Mouse (Mus musculus): ENCODE data around the gene Gm20388. TPM values are rescaled to one million over a fixed set of nuclear protein-coding genes. Genes with fewer than 3 reads are reported as not detected.
"Not testable (repeated sequence)": the region's sequence is repeated elsewhere in the genome, so short reads cannot be mapped to it uniquely, and the experiment has no call there.

Gene Gm20388
- polyA plus RNA-seq, 1 experiment from 2014 or later, result 12.4 TPM

DNA sequence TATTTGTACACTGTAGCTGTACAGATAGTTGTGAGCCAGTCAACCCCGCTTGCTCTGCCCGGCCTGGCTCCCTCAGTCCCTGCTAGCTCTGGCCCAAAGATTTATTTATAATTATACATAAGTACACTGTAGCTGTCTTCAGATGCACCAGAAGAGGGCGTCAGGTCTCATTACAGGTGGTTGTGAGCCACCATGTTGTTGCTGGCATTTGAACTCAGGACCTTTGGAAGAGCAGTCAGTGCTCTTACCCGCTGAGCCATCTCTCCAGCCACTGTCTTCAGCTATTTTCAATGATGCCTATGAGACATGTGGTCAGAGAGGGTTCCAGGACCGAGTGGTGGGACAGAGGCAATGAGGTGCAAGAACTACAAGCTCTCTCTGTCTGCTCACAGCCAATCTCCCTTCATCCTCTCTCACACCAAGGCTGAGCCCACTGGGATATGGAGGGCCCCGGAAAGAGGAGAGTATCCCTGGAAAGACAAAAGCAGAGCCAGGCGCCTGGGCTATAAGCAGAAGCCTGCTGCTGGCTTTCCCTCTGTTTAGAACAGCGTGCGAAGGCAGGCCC lies 1757.4 kb downstream of the Gm20388 start:
- ATAC-seq; H3K9me3 ChIP-seq (ENCODE audit: control insufficient read depth, low read length); H3K27ac ChIP-seq (ENCODE audit: low read depth, low read length); H3K4me2 ChIP-seq (ENCODE audit: low read length); H3K4me3 ChIP-seq (ENCODE audit: low read length); H3K36me3 ChIP-seq (ENCODE audit: control insufficient read depth, insufficient read depth, low read length); H3K27me3 ChIP-seq (replicated peaks; ENCODE audit: control insufficient read depth, insufficient read depth, low read length): not testable (repeated sequence)
- Histone ChIP-seq H3K4me1 (ENCODE audit: control insufficient read depth, insufficient read depth, low read depth, low read length) (peaks cover 16% of the 10 kb centered on the region), H3K9ac (ENCODE audit: low read depth, low read length) (peak overlapping the region; percentile 43; the same call in 1 of the 2 replicates)
- 63% methylated on average over 9 of the region's 9 CpGs for WGBS

DNA sequence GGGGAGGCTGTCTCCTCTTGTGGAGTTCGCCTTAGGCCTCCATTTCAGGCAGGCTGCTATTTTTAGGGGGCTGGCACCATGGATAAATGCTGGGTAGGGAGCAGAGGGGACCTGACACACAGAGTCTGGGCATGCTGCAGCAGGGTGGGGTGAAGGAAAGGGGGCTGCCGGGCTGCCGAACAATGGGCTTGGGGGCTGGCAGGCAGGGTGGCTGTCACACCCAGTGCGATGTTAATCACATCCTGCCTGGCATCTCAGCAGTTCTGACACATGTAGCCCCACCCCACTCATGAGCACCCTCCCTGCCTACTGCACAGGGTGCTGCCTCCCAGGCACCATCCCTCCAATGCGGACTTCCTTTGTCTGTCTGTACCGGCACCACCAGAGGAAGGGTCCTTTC lies 1757.9 kb downstream of the Gm20388 start:
- Histone ChIP-seq H3K27me3 (replicated peaks; ENCODE audit: control insufficient read depth, insufficient read depth, low read length) (peaks cover 1% of the 10 kb centered on the region; the same call in 1 of the 2 replicates), H3K27ac (ENCODE audit: low read depth, low read length) (no peak overlapping the region), H3K4me3 (ENCODE audit: low read length) (no peak overlapping the region), H3K9me3 (ENCODE audit: control insufficient read depth, low read length) (no peaks in the 10 kb centered on the region), H3K36me3 (ENCODE audit: control insufficient read depth, insufficient read depth, low read length) (no peaks in the 10 kb centered on the region), H3K4me1 (ENCODE audit: control insufficient read depth, insufficient read depth, low read depth, low read length) (peaks cover 16% of the 10 kb centered on the region), H3K4me2 (ENCODE audit: low read length) (no peak overlapping the region), H3K9ac (ENCODE audit: low read depth, low read length) (peak overlapping the region; percentile 43)
- peak; percentile 27; the same call in 1 of the 2 replicates for ATAC-seq
- WGBS, result 30% methylated on average over 6 of the region's 6 CpGs

DNA sequence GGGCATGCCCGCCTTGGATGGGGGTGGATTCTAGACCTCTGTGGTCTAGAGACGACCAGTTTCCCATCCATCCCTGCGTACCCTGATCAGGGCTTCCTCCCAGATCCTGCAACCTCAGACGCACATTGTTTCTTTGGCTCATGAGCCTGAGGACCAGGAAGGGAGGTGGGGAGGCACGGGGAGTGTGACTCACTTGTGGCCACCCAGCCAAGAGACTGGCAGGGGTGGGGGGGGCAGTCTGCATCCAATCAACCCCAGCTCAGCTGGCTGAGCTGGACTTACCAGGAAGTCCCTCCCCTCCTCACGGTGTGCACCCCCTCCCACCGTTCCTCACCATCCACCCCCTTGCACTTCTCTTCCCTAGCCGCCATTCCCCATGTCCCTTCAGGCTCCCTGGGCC lies 1758.6 kb downstream of the Gm20388 start:
- H3K9me3 ChIP-seq (ENCODE audit: control insufficient read depth, low read length), result no peaks in the 10 kb centered on the region
- peaks cover 16% of the 10 kb centered on the region for H3K4me1 ChIP-seq (ENCODE audit: control insufficient read depth, insufficient read depth, low read depth, low read length)
- no peak overlapping the region for H3K4me2 ChIP-seq (ENCODE audit: low read length)
- H3K4me3 ChIP-seq (ENCODE audit: low read length), result no peak overlapping the region
- peak overlapping the region; percentile 43; the same call in 1 of the 2 replicates for H3K9ac ChIP-seq (ENCODE audit: low read depth, low read length)
- WGBS, result 16% methylated on average over 8 of the region's 8 CpGs
- no peaks in the 10 kb centered on the region for H3K36me3 ChIP-seq (ENCODE audit: control insufficient read depth, insufficient read depth, low read length)
- 0 out of 2 replicates have a peak, but pooled peaks have one; percentile 22 for ATAC-seq
- no peak overlapping the region for H3K27ac ChIP-seq (ENCODE audit: low read depth, low read length)
- H3K27me3 ChIP-seq (replicated peaks; ENCODE audit: control insufficient read depth, insufficient read depth, low read length), result no peaks in the 10 kb centered on the region

DNA sequence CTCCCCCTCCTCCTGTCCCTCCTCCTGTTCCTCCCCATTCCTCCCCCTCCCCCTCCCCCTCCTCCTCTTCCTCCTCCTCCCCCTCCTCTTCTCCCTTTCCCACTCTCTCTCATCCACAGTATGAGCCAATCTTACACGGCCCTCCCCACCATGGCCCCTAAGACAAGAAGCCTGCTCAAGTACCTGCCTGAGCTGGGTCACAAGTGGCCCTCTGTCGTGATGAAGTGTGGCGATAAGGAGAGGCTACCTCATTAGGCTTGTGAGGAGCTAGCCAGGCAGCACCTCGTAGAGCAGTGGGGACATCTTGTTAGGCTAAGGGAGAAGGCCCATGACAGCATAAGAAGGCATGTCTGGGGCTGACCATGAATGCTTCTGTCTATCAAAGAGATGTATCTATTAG lies 1762.5 kb downstream of the Gm20388 start:
- Histone ChIP-seq H3K27ac (ENCODE audit: low read depth, low read length) (no peak overlapping the region), H3K27me3 (replicated peaks; ENCODE audit: control insufficient read depth, insufficient read depth, low read length) (no peaks in the 10 kb centered on the region), H3K4me1 (ENCODE audit: control insufficient read depth, insufficient read depth, low read depth, low read length) (peaks cover 10% of the 10 kb centered on the region), H3K9me3 (ENCODE audit: control insufficient read depth, low read length) (no peaks in the 10 kb centered on the region), H3K9ac (ENCODE audit: low read depth, low read length) (no peak overlapping the region), H3K4me2 (ENCODE audit: low read length) (no peak overlapping the region), H3K4me3 (ENCODE audit: low read length) (no peak overlapping the region), H3K36me3 (ENCODE audit: control insufficient read depth, insufficient read depth, low read length) (no peaks in the 10 kb centered on the region)
- ATAC-seq, result no peak
- 71% methylated on average over 4 of the region's 4 CpGs for WGBS

DNA sequence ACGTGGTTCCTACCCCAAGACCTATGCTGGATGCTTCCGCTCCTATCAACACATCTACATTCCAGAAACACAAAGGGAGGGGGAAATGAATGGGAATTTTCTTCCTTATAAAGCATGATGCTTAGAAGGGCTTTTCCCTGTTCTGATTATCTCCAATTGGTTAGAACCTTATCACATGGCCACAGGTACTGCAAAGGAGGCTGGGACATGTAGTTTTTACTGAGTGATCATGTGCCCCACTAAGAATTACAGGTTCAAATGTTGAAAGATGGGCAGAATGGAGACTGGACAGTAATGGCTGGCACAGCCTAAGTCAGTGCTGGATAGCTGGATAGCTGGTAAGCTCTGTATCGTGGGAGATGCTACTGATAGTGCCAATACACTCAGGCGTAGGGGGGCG lies 1763.3 kb downstream of the Gm20388 start:
- peak; percentile 88 for ATAC-seq
- H3K27ac ChIP-seq (ENCODE audit: low read depth, low read length), result no peak overlapping the region
- H3K27me3 ChIP-seq (replicated peaks; ENCODE audit: control insufficient read depth, insufficient read depth, low read length), result no peaks in the 10 kb centered on the region
- H3K4me3 ChIP-seq (ENCODE audit: low read length), result no peak overlapping the region
- H3K9ac ChIP-seq (ENCODE audit: low read depth, low read length), result no peak overlapping the region
- H3K9me3 ChIP-seq (ENCODE audit: control insufficient read depth, low read length), result no peaks in the 10 kb centered on the region
- H3K4me1 ChIP-seq (ENCODE audit: control insufficient read depth, insufficient read depth, low read depth, low read length), result peaks cover 4% of the 10 kb centered on the region
- WGBS, result 66% methylated on average over 5 of the region's 5 CpGs
- no peaks in the 10 kb centered on the region for H3K36me3 ChIP-seq (ENCODE audit: control insufficient read depth, insufficient read depth, low read length)
- H3K4me2 ChIP-seq (ENCODE audit: low read length), result no peak overlapping the region

DNA sequence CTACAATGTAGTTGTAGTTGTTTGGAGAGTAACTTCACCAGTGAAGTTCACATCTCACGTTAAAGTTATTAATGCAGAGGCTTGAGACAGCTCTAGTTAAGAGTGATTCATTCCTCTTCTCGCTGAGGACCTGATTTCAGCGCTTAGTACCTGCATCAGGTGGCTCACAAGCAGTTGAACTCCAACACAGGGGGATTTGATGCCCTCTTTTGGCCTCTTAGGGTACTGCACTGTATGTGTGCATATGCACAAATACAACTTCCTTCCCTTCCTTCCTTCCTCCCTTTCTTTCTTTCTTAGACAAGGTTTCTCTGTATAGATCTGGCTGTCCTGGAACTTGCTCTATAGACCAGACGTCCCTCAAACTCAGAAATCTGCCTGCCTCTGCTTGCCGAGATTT lies 1763.9 kb downstream of the Gm20388 start:
- no peak overlapping the region for H3K9ac ChIP-seq (ENCODE audit: low read depth, low read length)
- no peaks in the 10 kb centered on the region for H3K36me3 ChIP-seq (ENCODE audit: control insufficient read depth, insufficient read depth, low read length)
- no peak overlapping the region for H3K4me2 ChIP-seq (ENCODE audit: low read length)
- no peak for ATAC-seq
- no peaks in the 10 kb centered on the region for H3K4me1 ChIP-seq (ENCODE audit: control insufficient read depth, insufficient read depth, low read depth, low read length)
- WGBS, result 55% methylated on average over 5 of the region's 5 CpGs
- no peak overlapping the region for H3K4me3 ChIP-seq (ENCODE audit: low read length)
- H3K27ac ChIP-seq (ENCODE audit: low read depth, low read length), result no peak overlapping the region
- no peaks in the 10 kb centered on the region for H3K27me3 ChIP-seq (replicated peaks; ENCODE audit: control insufficient read depth, insufficient read depth, low read length)
- no peaks in the 10 kb centered on the region for H3K9me3 ChIP-seq (ENCODE audit: control insufficient read depth, low read length)

DNA sequence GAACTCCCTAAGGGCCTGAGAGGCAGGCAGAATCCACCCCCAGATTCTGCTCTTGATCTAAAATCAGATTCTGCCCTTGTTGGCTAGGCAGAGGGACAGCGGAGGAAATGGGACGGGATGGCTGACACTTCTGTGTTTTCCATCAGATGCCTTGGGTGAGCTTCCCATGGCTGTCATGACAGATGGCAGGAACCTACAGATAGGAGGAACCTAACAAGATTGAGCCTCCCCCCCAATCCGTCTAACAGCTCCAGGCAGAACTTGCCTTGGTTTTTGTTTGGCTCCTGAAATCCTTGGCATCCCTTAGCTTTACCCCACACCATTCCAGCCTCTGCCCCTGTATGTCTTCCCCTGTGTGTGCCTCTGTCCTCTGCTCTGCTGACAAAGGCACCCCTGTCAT lies 1764.5 kb downstream of the Gm20388 start:
- WGBS, result 72% methylated on average over 3 of the region's 3 CpGs
- Histone ChIP-seq H3K9ac (ENCODE audit: low read depth, low read length) (no peak overlapping the region), H3K36me3 (ENCODE audit: control insufficient read depth, insufficient read depth, low read length) (no peaks in the 10 kb centered on the region), H3K27ac (ENCODE audit: low read depth, low read length) (no peak overlapping the region), H3K4me3 (ENCODE audit: low read length) (no peak overlapping the region), H3K27me3 (replicated peaks; ENCODE audit: control insufficient read depth, insufficient read depth, low read length) (no peaks in the 10 kb centered on the region), H3K4me1 (ENCODE audit: control insufficient read depth, insufficient read depth, low read depth, low read length) (no peaks in the 10 kb centered on the region), H3K4me2 (ENCODE audit: low read length) (no peak overlapping the region), H3K9me3 (ENCODE audit: control insufficient read depth, low read length) (no peaks in the 10 kb centered on the region)
- no peak for ATAC-seq

DNA sequence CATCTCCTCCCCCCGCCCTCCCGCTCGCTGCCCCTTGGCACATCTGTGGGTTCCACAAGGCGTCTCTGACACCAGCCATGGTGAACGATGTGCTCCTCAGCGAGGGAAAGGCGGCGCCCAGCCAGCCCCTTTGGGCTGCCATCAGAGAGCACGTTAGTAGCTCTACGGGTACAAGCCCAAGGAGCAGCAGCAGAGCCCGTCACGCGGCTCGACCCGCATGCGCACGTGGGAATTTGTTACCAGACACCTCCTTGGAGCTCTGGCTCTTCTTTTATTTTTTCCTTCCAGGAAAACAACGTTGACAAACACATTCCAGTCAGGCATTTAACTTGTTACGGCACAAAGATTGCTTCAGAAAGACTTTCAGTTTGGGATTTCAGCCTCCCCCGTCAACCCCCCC lies 1765.1 kb downstream of the Gm20388 start:
- no peaks in the 10 kb centered on the region for H3K9me3 ChIP-seq (ENCODE audit: control insufficient read depth, low read length)
- no peaks in the 10 kb centered on the region for H3K27me3 ChIP-seq (replicated peaks; ENCODE audit: control insufficient read depth, insufficient read depth, low read length)
- 56% methylated on average over 20 of the region's 20 CpGs for WGBS
- no peaks in the 10 kb centered on the region for H3K36me3 ChIP-seq (ENCODE audit: control insufficient read depth, insufficient read depth, low read length)
- H3K9ac ChIP-seq (ENCODE audit: low read depth, low read length), result no peak overlapping the region
- ATAC-seq, result no peak
- H3K27ac ChIP-seq (ENCODE audit: low read depth, low read length), result no peak overlapping the region
- H3K4me1 ChIP-seq (ENCODE audit: control insufficient read depth, insufficient read depth, low read depth, low read length), result no peaks in the 10 kb centered on the region
- no peak overlapping the region for H3K4me3 ChIP-seq (ENCODE audit: low read length)
- H3K4me2 ChIP-seq (ENCODE audit: low read length), result no peak overlapping the region

DNA sequence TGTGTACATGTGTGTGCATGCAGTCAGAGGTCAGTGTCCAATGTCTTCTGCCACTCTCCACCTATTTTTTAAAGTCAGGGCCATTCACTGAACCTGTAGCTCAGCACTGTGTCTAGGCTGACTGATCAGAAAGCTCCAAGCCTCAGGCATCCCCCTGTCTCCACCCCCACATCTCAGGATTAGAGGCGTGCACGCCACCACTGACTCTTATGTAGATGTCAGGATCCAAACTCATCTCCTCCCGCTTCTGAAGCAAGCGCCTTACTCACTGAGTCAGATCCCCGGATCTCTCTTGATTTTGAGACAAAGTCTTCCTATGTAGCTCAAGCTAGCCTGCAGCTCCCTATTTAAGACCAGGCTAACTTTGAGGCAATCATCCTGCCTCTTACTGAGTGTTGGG lies 1768.1 kb downstream of the Gm20388 start:
- Histone ChIP-seq H3K4me2 (ENCODE audit: low read length) (no peak overlapping the region), H3K4me1 (ENCODE audit: control insufficient read depth, insufficient read depth, low read depth, low read length) (no peaks in the 10 kb centered on the region), H3K27me3 (replicated peaks; ENCODE audit: control insufficient read depth, insufficient read depth, low read length) (no peaks in the 10 kb centered on the region), H3K36me3 (ENCODE audit: control insufficient read depth, insufficient read depth, low read length) (no peaks in the 10 kb centered on the region), H3K9me3 (ENCODE audit: control insufficient read depth, low read length) (no peaks in the 10 kb centered on the region), H3K27ac (ENCODE audit: low read depth, low read length) (no peak overlapping the region), H3K9ac (ENCODE audit: low read depth, low read length) (no peak overlapping the region), H3K4me3 (ENCODE audit: low read length) (no peak overlapping the region)
- ATAC-seq, result no peak
- 74% methylated on average over 5 of the region's 5 CpGs for WGBS

DNA sequence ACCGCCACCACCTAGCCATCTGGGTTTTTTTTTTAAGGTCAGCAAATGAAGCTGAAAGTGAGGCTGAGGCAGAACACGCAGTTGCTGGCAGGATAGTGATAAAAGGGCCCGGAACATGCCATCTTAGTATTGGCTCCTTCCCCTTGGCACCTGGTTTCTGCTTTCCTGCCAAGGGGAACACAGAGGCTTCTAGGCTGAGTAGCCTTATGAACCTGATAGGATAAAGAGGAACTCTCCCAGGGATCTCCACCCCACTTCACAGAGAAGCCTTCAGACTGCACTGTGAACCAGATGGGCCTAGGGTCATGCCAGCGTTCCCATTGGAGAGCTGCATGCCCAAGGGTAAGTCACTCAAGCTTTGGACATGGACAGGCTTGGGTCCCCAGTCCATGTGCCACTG lies 1770.3 kb downstream of the Gm20388 start:
- H3K4me3 ChIP-seq (ENCODE audit: low read length), result no peak overlapping the region
- no peak overlapping the region for H3K9ac ChIP-seq (ENCODE audit: low read depth, low read length)
- no peak overlapping the region for H3K27ac ChIP-seq (ENCODE audit: low read depth, low read length)
- no peaks in the 10 kb centered on the region for H3K27me3 ChIP-seq (replicated peaks; ENCODE audit: control insufficient read depth, insufficient read depth, low read length)
- H3K4me1 ChIP-seq (ENCODE audit: control insufficient read depth, insufficient read depth, low read depth, low read length), result no peaks in the 10 kb centered on the region
- H3K36me3 ChIP-seq (ENCODE audit: control insufficient read depth, insufficient read depth, low read length), result no peaks in the 10 kb centered on the region
- no peak for ATAC-seq
- 85% methylated on average over 4 of the region's 4 CpGs for WGBS
- H3K4me2 ChIP-seq (ENCODE audit: low read length), result no peak overlapping the region
- H3K9me3 ChIP-seq (ENCODE audit: control insufficient read depth, low read length), result no peaks in the 10 kb centered on the region
